Mouse (Mus musculus) megakaryocyte-erythroid progenitor cell, adult 5-6 weeks (primary cell): Measurements from ENCODE around the gene Foxa3. TPM values are rescaled to one million over a fixed set of nuclear protein-coding genes. Genes with fewer than 3 reads are reported as not detected.
A peak's percentile ranks its signal among the peaks of the same experiment; 100 is the strongest.
"Not testable (repeated sequence)": the region's sequence is repeated elsewhere in the genome, so short reads cannot be mapped to it uniquely, and the experiment has no call there.

ENCODE experiments used
- ATAC-seq: replicated peaks from 2 replicates; pipeline ENCODE4 v1.8.0; 2016; ENCODE audit warnings: mild to moderate bottlenecking, inconsistent platforms; ENCODE audit not compliant: severe bottlenecking, poor library complexity, low FRiP score, low TSS enrichment
- total RNA-seq, 2 experiments: library from RNA; stranded (forward) in 1 of 2; stranded (reverse) in 1 of 2; fragments of 200-1000, 215-1000 nt in 1 of 2; fragments of >200 nt in 1 of 2; fragmentation: Nextera tagmentation in 1 of 2; gene quantifications; 2 replicates each; pipeline ENCODE4 v1.2.3; 2014 to 2017

Foxa3 gene
- total RNA-seq (2014; fragmentation: Nextera tagmentation) (not detected in 2 replicates), total RNA-seq (2017) (not detected in 2 replicates)

DNA sequence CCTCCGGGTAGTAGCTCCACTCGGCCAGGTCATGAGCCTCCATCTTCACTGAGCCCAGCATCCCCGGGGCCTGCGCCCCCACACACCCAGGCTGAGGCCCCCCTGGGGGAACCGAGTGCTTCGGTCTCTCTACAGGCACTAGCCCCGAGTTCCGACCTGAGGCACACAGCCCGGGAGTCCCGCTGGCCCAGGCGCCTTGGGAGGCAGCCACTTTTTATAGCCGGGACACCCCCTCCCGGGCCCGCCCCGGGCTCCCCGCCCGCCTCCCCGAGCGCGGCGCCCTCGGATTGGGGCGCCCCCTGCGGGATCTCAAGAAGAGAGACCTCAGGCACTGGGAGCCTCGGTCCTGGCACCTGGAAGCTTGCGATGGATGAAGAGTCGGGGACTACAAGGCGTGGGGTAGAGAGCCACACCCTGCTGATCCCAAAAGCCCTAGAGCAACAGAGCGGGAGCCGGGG lies at the start of gene Foxa3:
Foxa3 (minus strand) TSS at position 182 of the 458 bp plus-strand sequence.
- peak; percentile 20; the same call in 1 of the 2 replicates for ATAC-seq

- not testable (repeated sequence) for ATAC-seq
Measured at GRCm38 (mm10) chr7:19071024-19071423, 47.7 kb upstream of the Foxa3 start.

DNA sequence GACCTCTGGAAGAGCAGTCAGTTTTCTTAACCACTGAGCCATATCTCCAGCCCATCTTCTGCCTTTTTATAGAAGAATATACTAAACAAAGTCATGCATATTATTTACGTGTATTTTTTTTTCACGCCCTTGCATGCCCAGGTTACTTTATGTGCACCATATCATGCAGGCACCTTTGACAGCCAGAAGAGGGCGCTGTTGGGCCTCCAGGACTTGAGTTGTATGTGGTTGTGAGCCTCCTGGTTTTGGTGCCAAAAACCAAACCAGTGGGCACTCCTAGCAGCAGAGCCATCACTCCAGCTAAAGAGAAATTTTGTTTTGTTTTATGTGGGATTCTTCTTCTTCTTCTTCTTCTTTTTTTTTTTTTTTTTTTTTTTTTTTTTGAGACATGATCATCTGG lies 46.2 kb upstream of the Foxa3 start:
- no peak for ATAC-seq

DNA sequence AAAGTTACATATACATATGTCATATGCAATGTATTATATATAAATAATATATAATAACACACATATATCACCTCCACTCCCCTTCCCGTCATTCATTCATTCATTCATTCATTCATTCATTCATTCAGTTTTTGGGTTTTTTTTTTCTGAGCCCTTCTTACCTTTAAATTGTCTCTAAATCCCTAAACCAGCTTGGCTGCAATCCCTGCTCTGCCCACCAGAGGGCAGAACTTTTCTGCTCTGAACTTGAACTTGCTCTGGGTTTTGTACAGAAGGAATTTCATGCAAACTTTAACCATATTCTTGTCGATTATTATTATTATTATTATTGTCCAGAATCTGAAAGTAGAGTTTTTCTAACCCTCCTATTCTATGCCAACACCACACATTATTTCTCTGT lies 45.4 kb upstream of the Foxa3 start:
- no peak; the same call in 1 of the 2 replicates for ATAC-seq

- ATAC-seq, result no peak
Measured at GRCm38 (mm10) chr7:19067935-19068334, 44.6 kb upstream of the Foxa3 start.

DNA sequence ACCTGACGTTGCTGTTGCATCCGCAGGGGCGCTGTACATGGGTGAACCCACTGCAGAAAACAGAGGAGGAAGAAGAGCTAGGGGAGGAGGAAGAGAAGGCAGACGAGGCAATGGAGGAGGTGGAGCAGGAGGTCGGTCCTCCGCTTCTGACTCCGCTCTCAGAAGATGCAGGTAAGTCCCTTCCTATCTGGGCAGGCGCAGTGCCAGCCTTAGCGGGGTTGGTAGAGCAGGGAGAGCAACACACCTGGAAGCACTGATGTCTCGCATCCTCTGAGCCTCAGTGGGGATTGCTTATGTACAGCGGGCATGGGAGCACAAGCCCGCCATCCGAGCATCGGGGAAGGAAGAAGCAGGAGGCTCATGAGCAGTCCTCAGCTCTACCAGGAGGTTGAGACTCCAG lies 43.7 kb upstream of the Foxa3 start:
- 0 out of 2 replicates have a peak, but pooled peaks have one; percentile 27 for ATAC-seq

DNA sequence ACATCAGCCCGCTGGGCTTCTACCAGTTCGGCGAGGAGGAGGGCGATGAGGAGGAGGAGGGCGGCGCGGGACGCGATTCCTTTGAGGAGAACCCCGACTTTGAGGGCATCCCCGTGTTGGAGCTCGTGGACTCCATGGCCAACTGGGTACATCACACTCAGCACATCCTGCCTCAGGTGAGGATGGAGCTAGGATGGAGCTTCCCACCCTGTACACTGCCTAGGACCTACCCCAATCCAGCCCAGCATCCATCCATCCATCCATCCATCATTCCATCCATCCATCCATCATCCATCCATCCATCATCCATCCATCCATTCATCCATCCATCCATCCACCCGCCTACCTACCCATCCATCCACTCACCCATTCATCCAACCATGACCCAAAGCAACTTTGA lies 42.6 kb upstream of the Foxa3 start:
- ATAC-seq, result no peak

DNA sequence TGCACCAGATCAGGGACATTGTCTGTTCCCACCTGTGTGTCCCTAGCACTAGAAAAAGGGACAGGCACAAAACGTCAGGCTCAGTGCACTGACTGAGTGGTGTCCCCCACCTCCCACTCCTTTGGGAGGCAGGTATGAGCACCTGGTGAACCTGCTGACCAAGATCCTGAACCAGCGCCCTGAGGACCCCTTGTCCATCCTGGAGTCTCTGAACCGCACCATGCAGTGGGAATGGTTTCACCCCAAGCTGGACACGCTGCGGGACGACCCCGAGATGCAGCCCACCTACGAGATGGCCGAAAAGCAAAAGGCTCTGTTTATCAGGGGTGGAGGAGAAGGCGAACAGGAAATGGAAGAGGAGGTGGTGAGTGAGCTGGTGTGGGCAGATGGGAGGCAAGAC lies 34.1 kb upstream of the Foxa3 start:
- ATAC-seq, result no peak

DNA sequence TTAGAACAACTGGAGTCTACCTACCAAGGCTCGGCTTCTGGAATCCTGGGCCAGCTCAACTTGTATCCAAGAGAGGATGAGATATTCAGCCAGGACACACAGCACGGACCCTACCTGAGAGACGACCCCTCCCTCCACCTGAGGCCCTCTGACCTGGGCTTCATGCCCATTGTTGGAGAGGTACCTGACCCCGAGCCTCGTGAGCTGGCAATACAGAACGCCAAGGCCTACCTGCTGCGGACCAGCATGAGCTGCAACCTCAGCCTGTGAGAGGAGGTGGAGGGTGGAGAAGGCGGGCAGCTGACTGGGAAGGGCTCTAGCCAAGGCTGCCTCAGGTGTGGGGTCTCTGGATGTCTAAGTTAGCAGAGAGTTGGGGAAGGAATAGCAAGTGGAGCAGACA lies 31.8 kb upstream of the Foxa3 start:
- ATAC-seq, result no peak

DNA sequence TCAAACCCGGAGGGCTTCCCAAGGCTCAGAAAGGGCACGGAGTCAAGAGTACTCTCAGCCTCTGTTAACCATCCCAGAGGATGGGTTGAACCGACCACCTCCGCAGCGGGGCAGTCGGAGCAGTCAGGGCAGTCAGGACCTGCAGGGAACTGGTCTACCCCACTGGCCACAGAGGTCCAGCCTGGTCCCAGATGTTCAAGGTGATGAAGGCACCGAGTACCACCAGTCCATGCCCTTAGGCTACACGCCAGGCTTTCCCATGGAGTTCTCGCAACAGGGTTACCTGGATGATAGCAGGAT lies 31.4 kb upstream of the Foxa3 start:
- no peak for ATAC-seq

- no peak for ATAC-seq
Measured at GRCm38 (mm10) chr7:19054047-19054776, 30.9 kb upstream of the Foxa3 start, which contains the start of gene Rsph6a. TSS of gene Rsph6a (plus strand) at chr7:19054690.

DNA sequence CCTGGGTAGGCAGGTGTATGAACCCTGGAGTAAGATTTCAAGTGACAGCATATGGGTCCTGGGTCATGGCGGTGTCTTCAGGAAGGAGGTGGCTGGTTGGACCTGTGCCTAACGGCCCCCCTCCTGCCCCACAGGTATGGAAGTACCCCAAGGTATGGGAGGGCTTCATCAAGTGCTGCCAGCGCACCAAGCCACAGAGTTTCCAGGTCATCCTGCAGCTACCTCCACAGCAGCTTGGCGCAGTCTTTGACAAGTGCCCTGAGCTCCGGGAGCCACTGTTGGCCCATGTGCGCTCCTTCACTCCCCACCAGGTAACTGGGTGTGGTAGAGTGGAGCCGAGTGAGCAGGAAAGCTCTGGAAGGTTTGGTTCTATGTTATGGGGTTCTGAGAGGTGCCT lies 29.8 kb upstream of the Foxa3 start:
- no peak for ATAC-seq

DNA sequence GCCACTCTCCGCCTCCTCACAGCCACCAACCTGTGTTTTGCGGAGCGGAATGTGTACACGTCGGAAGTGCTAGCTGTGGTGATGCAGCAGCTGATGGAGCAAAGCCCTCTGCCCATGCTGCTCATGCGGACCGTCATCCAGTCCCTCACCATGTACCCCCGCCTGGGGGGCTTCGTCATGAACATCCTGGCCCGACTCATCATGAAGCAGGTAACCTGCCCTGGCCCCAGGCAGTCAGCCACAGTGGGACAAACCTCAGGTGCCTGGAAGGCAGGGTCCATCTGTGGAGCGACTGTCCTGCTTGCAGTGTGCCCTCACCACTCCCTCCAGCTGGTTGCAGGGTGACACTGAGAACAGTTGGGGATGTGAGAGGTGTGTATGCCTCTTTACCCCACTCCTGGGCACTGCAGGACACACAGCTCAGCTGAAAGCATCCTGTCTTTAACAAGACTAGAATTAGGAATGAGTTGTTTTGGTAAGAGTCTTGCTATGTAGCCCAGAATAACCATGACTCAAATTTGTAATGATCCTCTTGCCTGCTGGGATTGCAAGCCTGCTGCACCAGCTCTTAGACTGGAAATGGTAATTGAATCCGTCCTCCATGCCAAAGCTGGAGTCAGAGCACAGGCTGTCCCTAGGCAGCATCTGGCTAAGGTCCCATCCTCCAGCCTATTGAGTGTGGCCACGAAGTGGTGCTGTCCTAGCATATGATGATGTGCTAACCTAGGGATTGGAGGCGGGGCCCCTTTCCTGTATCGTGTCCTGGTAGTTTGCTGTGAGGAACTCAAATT lies 29.2 kb upstream of the Foxa3 start:
- ATAC-seq, result no peak

DNA sequence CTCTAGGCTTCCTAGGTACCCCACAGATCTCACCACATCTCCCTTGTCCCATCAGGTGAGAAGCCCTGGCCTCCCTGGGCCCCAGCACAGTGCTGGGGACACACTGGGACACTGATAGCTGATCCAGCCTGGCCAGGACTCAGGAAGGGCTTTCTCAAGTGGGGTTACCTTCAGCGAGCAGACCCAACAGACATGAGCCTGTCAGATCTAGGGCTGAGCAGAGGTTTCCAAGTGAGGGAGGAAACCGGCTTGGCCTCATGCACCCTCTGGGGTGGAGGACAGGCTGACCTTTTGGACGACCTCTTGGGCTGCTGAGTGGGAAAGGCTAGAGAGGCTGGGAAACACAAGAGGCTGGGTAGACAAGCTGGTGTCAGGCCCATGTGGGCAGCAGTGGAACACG lies 27.8 kb upstream of the Foxa3 start:
- ATAC-seq, result no peak

DNA sequence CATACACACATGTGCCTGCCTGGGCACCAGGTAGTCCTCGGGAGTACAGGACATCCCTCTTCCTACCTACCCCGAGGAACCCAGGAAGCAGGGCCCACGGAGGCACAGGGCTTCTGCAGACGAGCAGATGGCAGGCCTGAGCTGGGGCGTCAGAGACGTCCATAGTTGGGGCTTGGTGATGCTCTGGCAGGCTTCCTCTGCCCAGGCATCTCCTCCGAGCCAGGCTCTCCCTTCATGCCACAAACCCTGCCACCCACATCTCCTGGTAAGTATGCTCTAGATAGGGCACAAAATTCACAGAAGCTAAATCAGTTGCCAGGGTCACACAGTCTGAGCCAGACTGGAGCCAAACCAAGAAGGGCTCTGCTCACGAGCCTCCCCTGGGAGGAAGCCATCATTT lies 26.8 kb upstream of the Foxa3 start:
- no peak for ATAC-seq

DNA sequence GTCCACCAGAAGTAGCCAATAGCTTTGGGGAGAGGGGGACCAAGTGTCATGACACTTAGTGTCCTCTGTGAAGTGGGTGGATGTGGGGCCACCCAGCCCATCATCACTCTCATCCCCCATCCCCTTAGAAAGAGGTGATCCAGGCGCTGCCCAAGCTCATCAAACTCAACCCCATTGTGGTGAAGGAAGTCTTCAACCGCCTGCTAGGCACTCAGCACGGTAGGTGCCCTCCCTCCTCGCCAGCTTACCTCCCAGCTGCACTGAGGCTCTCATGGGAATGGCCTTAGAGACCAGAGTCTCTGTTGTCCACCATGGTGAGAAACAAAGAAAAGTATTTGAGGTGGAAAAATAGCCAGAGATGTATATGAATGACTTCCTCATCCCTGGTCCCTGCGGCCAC lies 25.9 kb upstream of the Foxa3 start:
- ATAC-seq, result no peak

GRCm38 (mm10) chr7:19048006-19048527 lies 24.7 kb upstream of the Foxa3 start:
- no peak for ATAC-seq

GRCm38 (mm10) chr7:19046286-19047069 lies 23.1 kb upstream of the Foxa3 start:
- no peak for ATAC-seq

DNA sequence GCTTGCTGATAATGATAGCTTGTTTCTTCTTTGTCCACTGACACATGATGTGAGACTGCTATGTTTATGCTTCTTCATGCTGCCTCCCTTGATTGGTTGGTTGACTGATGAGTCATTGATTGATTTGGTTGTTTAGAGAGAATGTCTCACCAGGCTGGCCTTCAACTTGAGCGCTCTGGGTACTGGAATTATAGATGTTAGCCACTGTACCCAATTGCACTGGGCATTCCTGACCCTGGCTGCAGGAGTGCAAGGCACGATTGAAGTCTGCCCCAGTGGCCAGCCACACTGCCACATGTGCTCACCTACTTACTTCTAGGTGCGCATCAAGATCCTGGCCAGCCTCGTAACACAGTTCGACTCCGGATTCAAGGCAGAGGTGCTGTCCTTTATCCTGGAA lies 21.3 kb upstream of the Foxa3 start:
- no peak for ATAC-seq

DNA sequence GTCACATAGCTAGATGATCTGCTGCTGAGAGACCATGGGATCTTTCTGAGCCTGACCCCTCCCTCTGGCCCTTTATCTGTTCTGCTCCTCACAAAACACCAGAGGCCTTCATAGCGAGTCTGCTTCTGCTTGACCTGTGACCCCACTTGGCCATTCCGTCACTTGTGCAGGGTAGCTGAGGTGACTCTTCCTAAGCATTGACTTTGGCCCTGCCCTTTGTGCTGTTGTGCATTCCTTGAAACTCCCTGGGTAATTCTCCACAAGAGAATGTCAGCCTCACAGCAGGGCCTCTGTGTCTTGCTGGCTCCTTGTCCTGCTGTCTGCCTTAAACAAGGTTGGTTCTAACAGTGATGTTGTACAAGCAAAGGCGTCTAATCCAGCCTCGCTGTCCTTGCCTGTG lies 8.3 kb upstream of the Foxa3 start:
- no peak for ATAC-seq
